Mouse (Mus musculus): Measurements from ENCODE around the gene Cnih1. TPM values are rescaled to one million over a fixed set of nuclear protein-coding genes. Genes with fewer than 3 reads are reported as not detected.

The Cnih1 gene
- polyA plus RNA-seq, 1 experiment from 2014 or later = 224 TPM

DNA sequence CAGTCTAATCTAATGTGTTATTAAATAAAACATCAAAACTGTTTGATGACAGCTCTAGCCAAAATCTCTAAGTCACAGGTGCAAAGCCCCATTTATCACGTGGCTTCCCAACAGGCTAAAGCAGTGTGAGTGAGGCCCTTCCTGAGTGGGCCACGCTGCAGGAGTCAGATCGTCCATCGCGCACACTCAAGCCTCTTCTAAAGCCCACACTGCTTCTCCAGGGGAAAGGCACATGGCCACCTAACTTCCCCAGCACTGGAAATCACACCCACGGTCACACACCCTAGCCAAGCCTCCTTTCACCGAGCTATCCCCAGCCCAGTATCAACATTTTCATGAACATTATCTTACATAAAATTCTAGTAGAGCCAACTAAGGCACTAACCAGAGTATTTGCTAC is 7.1 kb downstream of the Cnih1 start:
- Histone ChIP-seq H3K27ac (ENCODE audit: low read depth, low read length) (no peak overlapping the region), H3K4me1 (ENCODE audit: control insufficient read depth, insufficient read depth, low read length) (no peaks in the 10 kb centered on the region; the same call in 1 of the 2 replicates), H3K4me3 (ENCODE audit: low read depth, low read length) (no peak overlapping the region), H3K27me3 (ENCODE audit: control insufficient read depth, insufficient read depth, low read length) (no peaks in the 10 kb centered on the region), H3K4me2 (ENCODE audit: low read depth) (no peak overlapping the region), H3K9me3 (ENCODE audit: control insufficient read depth, low read length) (peaks cover 4% of the 10 kb centered on the region; the same call in 1 of the 2 replicates), H3K36me3 (ENCODE audit: control insufficient read depth, insufficient read depth, low read length) (peaks cover 34% of the 10 kb centered on the region), H3K9ac (ENCODE audit: low read length) (no peak overlapping the region)
- ATAC-seq (ENCODE audit: insufficient read depth, low FRiP score, low TSS enrichment) = no peak
- 96% methylated on average over 7 of the region's 7 CpGs for WGBS
- no peak for DNase-seq (ENCODE audit: low spot score)

DNA sequence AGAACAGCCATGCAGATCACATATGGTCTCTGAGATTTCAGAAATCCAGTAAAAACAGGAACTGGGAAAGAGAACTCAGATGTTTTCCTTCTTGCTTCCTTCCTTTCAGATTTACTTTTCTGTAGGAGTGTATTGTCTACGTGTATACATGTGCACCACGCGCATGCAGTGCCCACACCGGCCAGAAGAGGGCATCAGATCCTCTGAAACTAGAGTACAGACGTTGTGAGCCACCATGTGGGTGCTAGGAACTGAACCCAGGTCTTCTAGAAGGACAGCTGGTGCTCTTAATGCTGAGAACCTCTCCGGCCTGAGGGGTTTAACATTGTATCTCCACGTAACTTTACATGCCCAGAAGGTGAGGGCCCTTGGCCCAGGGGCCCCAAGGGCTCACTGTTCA is 9.0 kb downstream of the Cnih1 start:
- Histone ChIP-seq H3K9ac (ENCODE audit: low read length) (no peak overlapping the region), H3K36me3 (ENCODE audit: control insufficient read depth, insufficient read depth, low read length) (peaks cover 35% of the 10 kb centered on the region), H3K4me3 (ENCODE audit: low read depth, low read length) (no peak overlapping the region), H3K4me2 (ENCODE audit: low read depth) (no peak overlapping the region), H3K4me1 (ENCODE audit: control insufficient read depth, insufficient read depth, low read length) (no peaks in the 10 kb centered on the region), H3K27ac (ENCODE audit: low read depth, low read length) (no peak overlapping the region), H3K27me3 (ENCODE audit: control insufficient read depth, insufficient read depth, low read length) (no peaks in the 10 kb centered on the region), H3K9me3 (ENCODE audit: control insufficient read depth, low read length) (peaks cover 4% of the 10 kb centered on the region; the same call in 1 of the 2 replicates)
- DNase-seq (ENCODE audit: low spot score) (no peak), ATAC-seq (ENCODE audit: insufficient read depth, low FRiP score, low TSS enrichment) (no peak)
- WGBS = 92% methylated on average over 7 of the region's 7 CpGs

DNA sequence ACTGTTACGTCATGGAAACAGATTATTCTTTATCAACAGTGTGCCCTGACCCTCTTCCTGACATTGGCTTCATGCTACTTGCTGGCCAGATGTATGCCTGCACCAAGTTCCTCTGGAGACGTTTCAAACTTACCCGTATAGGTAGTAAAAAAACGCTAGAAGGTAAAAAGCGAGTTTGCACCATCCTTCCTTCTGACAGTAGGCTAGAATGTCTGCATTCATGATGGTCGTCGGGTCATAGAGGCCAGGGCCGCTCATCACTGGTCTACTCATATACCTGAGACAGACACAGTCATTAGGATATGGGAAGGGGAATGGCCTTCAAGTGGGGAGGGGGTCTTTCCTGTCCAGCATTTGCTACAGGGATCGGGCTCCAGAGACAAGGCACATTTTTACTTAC is 9.5 kb downstream of the Cnih1 start:
- DNase-seq (ENCODE audit: low spot score) = no peak
- Histone ChIP-seq H3K4me3 (ENCODE audit: low read depth, low read length) (no peak overlapping the region), H3K9me3 (ENCODE audit: control insufficient read depth, low read length) (peaks cover 4% of the 10 kb centered on the region; the same call in 1 of the 2 replicates), H3K4me1 (ENCODE audit: control insufficient read depth, insufficient read depth, low read length) (no peaks in the 10 kb centered on the region), H3K27me3 (ENCODE audit: control insufficient read depth, insufficient read depth, low read length) (no peaks in the 10 kb centered on the region), H3K36me3 (ENCODE audit: control insufficient read depth, insufficient read depth, low read length) (peaks cover 35% of the 10 kb centered on the region), H3K27ac (ENCODE audit: low read depth, low read length) (no peak overlapping the region), H3K4me2 (ENCODE audit: low read depth) (no peak overlapping the region), H3K9ac (ENCODE audit: low read length) (no peak overlapping the region)
- no peak for ATAC-seq (ENCODE audit: insufficient read depth, low FRiP score, low TSS enrichment)
- WGBS = 97% methylated on average over 9 of the region's 9 CpGs

DNA sequence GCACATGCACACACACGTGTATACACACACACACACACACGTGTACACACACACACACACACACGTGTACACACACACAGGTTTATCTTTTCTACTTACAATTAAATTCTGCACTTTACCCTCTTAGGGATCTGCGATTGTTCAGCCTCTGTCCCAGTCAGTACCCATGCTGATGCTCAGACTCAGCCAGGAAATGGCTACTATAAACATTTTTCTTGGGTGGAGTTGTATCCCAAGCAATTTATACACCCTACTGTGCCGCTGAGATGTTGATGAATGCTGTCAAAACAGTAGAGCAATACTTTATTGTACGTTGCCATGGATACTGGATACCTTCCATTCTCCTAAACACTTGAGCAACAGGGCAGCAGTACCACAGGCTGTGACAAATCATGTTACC is 18.2 kb downstream of the Cnih1 start:
- ATAC-seq (ENCODE audit: insufficient read depth, low FRiP score, low TSS enrichment) (no peak), DNase-seq (ENCODE audit: low spot score) (no peak)
- 92% methylated on average over 6 of the region's 6 CpGs for WGBS
- Histone ChIP-seq H3K27ac (ENCODE audit: low read depth, low read length) (no peak overlapping the region), H3K4me3 (ENCODE audit: low read depth, low read length) (no peak overlapping the region), H3K36me3 (ENCODE audit: control insufficient read depth, insufficient read depth, low read length) (peaks cover 5% of the 10 kb centered on the region), H3K9me3 (ENCODE audit: control insufficient read depth, low read length) (no peaks in the 10 kb centered on the region), H3K4me1 (ENCODE audit: control insufficient read depth, insufficient read depth, low read length) (no peaks in the 10 kb centered on the region), H3K4me2 (ENCODE audit: low read depth) (no peak overlapping the region), H3K27me3 (ENCODE audit: control insufficient read depth, insufficient read depth, low read length) (no peaks in the 10 kb centered on the region), H3K9ac (ENCODE audit: low read length) (no peak overlapping the region)

DNA sequence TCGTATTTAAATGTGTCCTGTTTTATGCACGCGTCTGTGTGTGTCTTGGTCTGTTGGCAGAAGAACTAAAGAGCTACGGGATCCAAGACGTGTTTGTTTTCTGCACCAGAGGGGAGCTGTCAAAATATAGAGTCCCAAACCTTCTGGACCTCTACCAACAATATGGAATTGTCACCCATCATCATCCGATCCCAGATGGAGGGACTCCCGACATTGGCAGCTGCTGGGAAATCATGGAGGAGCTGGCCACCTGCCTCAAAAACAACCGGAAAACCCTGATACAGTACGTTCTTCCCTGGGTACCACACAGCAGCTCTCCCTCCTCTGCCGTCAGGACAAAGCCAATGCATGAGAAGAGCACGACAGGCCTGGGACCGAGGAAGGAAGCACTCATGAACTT is 21.1 kb downstream of the Cnih1 start:
- WGBS = 92% methylated on average over 12 of the region's 12 CpGs
- H3K27me3 ChIP-seq (ENCODE audit: control insufficient read depth, insufficient read depth, low read length) = no peaks in the 10 kb centered on the region
- ATAC-seq (ENCODE audit: insufficient read depth, low FRiP score, low TSS enrichment) (no peak), DNase-seq (ENCODE audit: low spot score) (no peak)
- no peaks in the 10 kb centered on the region for H3K9me3 ChIP-seq (ENCODE audit: control insufficient read depth, low read length)
- no peak overlapping the region for H3K4me2 ChIP-seq (ENCODE audit: low read depth)
- H3K36me3 ChIP-seq (ENCODE audit: control insufficient read depth, insufficient read depth, low read length) = peaks cover 3% of the 10 kb centered on the region; the same call in 1 of the 2 replicates
- H3K9ac ChIP-seq (ENCODE audit: low read length) = no peak overlapping the region
- H3K27ac ChIP-seq (ENCODE audit: low read depth, low read length) = no peak overlapping the region
- H3K4me1 ChIP-seq (ENCODE audit: control insufficient read depth, insufficient read depth, low read length) = no peaks in the 10 kb centered on the region
- no peak overlapping the region for H3K4me3 ChIP-seq (ENCODE audit: low read depth, low read length)

DNA sequence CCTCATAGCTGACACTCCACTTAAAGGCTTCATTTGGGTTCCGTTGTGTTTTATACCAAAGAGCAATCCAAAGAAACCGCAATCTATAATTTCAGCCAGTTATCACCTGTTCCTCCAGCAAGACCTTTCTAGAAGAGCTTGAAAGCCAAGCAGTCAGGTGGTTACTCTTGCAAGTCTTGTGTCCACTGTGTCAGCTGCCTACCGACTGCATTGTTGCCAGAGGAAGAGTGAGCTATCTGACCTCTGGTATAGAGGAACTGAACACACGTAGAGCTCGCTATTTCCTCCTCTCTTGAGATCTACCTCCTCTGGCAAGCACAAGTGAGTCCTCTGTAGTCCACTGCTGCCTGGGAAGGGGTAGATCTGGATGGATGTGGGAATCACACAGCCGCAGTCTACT is 27.0 kb downstream of the Cnih1 start:
- peak overlapping the region; percentile 59 for H3K9ac ChIP-seq (ENCODE audit: low read length)
- H3K4me1 ChIP-seq (ENCODE audit: control insufficient read depth, insufficient read depth, low read length) = peaks cover 9% of the 10 kb centered on the region
- peak overlapping the region; percentile 70 for H3K4me3 ChIP-seq (ENCODE audit: low read depth, low read length)
- peak overlapping the region; percentile 74 for H3K4me2 ChIP-seq (ENCODE audit: low read depth)
- H3K36me3 ChIP-seq (ENCODE audit: control insufficient read depth, insufficient read depth, low read length) = no peaks in the 10 kb centered on the region
- no peaks in the 10 kb centered on the region for H3K9me3 ChIP-seq (ENCODE audit: control insufficient read depth, low read length)
- DNase-seq (ENCODE audit: low spot score) (no peak), ATAC-seq (ENCODE audit: insufficient read depth, low FRiP score, low TSS enrichment) (no peak)
- H3K27me3 ChIP-seq (ENCODE audit: control insufficient read depth, insufficient read depth, low read length) = no peaks in the 10 kb centered on the region
- WGBS = 58% methylated on average over 6 of the region's 6 CpGs
- H3K27ac ChIP-seq (ENCODE audit: low read depth, low read length) = no peak overlapping the region

DNA sequence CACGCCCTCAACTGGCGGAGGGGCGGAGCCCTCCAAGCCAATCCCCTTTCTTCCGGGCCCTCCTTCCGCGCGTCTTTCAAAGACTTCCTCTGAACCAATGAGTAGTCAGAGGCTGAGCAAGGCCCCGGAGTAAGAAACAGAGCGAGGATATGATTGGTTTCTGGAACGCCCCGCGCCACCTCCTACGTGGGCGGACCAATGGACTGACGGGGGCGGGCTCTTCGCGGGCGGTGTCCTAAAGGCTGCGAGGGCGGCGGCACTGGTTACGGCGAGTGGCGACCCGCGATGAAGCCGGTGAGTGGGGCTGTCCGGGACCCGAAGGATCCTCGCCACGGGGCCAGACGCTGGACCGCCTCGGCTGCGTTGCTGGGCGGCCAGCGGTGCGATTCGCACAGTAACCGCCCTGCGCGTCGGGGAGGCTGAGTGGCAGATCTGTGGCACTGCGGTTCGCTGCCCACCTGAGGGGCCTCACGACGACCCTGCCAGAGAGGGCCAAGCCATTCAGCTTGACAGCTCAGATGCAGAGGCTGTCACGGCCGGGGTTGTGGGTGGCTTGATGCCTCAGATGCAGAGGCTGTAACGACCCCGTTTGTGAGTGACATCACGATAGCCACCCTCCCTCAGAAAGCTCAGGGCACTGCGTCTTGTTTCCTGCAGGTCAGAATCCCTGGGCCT is 27.7 kb downstream of the Cnih1 start, which contains the start of gene Cdkn3:
Cdkn3 (plus strand) TSS at position 187 of the 675 bp plus-strand sequence.
- H3K4me2 ChIP-seq (ENCODE audit: low read depth) = peak within 1 kb of the TSS; percentile 74
- no peaks in the 10 kb centered on the region for H3K9me3 ChIP-seq (ENCODE audit: control insufficient read depth, low read length)
- peaks cover 9% of the 10 kb centered on the region for H3K4me1 ChIP-seq (ENCODE audit: control insufficient read depth, insufficient read depth, low read length)
- WGBS = under 1% methylated on average over 53 of the region's 54 CpGs
- DNase-seq (ENCODE audit: low spot score) = peak; percentile 91
- no peaks in the 10 kb centered on the region for H3K27me3 ChIP-seq (ENCODE audit: control insufficient read depth, insufficient read depth, low read length)
- no peak within 1 kb of the TSS for H3K27ac ChIP-seq (ENCODE audit: low read depth, low read length)
- H3K36me3 ChIP-seq (ENCODE audit: control insufficient read depth, insufficient read depth, low read length) = no peaks in the 10 kb centered on the region
- ATAC-seq (ENCODE audit: insufficient read depth, low FRiP score, low TSS enrichment) = peak; percentile 100
- H3K4me3 ChIP-seq (ENCODE audit: low read depth, low read length) = peak within 1 kb of the TSS; percentile 70
- H3K9ac ChIP-seq (ENCODE audit: low read length) = peak within 1 kb of the TSS; percentile 59

DNA sequence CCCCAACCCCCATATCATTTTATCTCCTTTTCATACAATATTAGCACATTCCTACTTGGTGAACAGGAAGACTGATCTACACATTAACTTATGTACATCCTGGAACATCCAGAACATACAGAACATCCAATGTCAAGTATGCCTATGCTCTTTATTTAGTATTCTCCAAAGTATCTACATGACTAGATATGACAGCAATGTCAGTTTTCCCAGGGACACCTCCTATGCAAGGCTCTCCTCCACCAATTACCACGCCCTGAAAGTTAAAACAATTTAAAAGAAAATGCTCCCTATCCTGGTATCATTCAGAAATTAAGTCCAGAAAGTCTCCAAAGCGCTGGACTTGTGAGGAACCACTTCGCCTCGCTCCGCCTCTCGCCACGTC is 28.2 kb downstream of the Cnih1 start:
- no peak for DNase-seq (ENCODE audit: low spot score)
- Histone ChIP-seq H3K27ac (ENCODE audit: low read depth, low read length) (no peak overlapping the region), H3K4me1 (ENCODE audit: control insufficient read depth, insufficient read depth, low read length) (peaks cover 9% of the 10 kb centered on the region), H3K36me3 (ENCODE audit: control insufficient read depth, insufficient read depth, low read length) (no peaks in the 10 kb centered on the region), H3K4me2 (ENCODE audit: low read depth) (peak overlapping the region; percentile 31; the same call in 1 of the 2 replicates), H3K4me3 (ENCODE audit: low read depth, low read length) (peak overlapping the region; percentile 70; the same call in 1 of the 2 replicates), H3K9ac (ENCODE audit: low read length) (no peak overlapping the region), H3K9me3 (ENCODE audit: control insufficient read depth, low read length) (no peaks in the 10 kb centered on the region), H3K27me3 (ENCODE audit: control insufficient read depth, insufficient read depth, low read length) (no peaks in the 10 kb centered on the region)
- 3% methylated on average over 7 of the region's 7 CpGs for WGBS
- ATAC-seq (ENCODE audit: insufficient read depth, low FRiP score, low TSS enrichment) = no peak

DNA sequence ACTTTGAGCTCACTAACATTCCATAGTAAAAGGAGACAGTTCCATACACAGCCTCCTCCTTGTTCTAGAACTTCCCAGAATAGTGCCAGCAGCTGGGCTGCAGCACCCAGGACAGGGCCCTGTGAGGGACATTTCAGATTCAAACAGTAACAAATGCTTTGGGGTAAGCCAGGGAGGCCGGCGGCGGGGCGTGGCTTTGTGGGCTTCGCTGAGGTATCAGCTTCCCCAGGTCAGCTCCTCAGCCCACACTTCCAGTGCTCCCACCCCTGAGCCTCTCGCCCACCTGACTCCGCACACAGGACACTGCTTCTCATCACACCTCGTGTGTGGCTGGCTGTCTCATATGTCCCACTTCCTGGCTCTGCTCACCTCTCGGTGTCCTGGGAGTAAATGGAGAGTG is 30.5 kb downstream of the Cnih1 start:
- DNase-seq (ENCODE audit: low spot score) = no peak
- Histone ChIP-seq H3K4me2 (ENCODE audit: low read depth) (no peak overlapping the region), H3K9me3 (ENCODE audit: control insufficient read depth, low read length) (no peaks in the 10 kb centered on the region), H3K27me3 (ENCODE audit: control insufficient read depth, insufficient read depth, low read length) (no peaks in the 10 kb centered on the region), H3K36me3 (ENCODE audit: control insufficient read depth, insufficient read depth, low read length) (no peaks in the 10 kb centered on the region), H3K27ac (ENCODE audit: low read depth, low read length) (no peak overlapping the region), H3K4me3 (ENCODE audit: low read depth, low read length) (no peak overlapping the region), H3K9ac (ENCODE audit: low read length) (no peak overlapping the region), H3K4me1 (ENCODE audit: control insufficient read depth, insufficient read depth, low read length) (peaks cover 9% of the 10 kb centered on the region)
- ATAC-seq (ENCODE audit: insufficient read depth, low FRiP score, low TSS enrichment) = no peak
- 56% methylated on average over 9 of the region's 9 CpGs for WGBS
